Mouse (Mus musculus) MEL (cell line): ENCODE measurements around the gene Slit2.

Experiments used
- CHD1 ChIP-seq: IDR thresholded peaks from 2 replicates; pipeline ENCODE4 v1.6.1; 2012; ENCODE audit warnings: low read depth, mild to moderate bottlenecking, inconsistent platforms, low read length, improper control_type of control experiment
- CHD2 ChIP-seq: IDR thresholded peaks from 2 replicates; pipeline ENCODE4 v1.6.1; 2011; ENCODE audit warnings: low read length, improper control_type of control experiment
- CTCF ChIP-seq, 3 experiments: IDR thresholded peaks in 2 of 3; conservative IDR thresholded peaks in 1 of 3; 2 replicates each; pipeline ENCODE4 v1.5.1; 2011 to 2012; ENCODE audit warnings: low read length in 3 of 3, low read depth in 2 of 3, mild to moderate bottlenecking in 2 of 3, improper control_type of control experiment in 1 of 3, inconsistent platforms in 1 of 3, mixed read lengths in 1 of 3, moderate library complexity in 1 of 3; ENCODE audit not compliant: control insufficient read depth in 1 of 3, insufficient read depth in 1 of 3, poor library complexity in 1 of 3, severe bottlenecking in 1 of 3
- ETS1 ChIP-seq: IDR thresholded peaks from 2 replicates; pipeline ENCODE4 v1.6.1; 2012; ENCODE audit warnings: low read depth, mild to moderate bottlenecking, inconsistent platforms, low read length, improper control_type of control experiment, moderate library complexity
- GABPA ChIP-seq: IDR thresholded peaks from 2 replicates; pipeline ENCODE4 v1.6.1; 2012; ENCODE audit warnings: low read depth, mild to moderate bottlenecking, inconsistent platforms, low read length, improper control_type of control experiment, moderate library complexity
- POLR2A ChIP-seq, 2 experiments: IDR thresholded peaks; 2 replicates each; pipeline ENCODE4 v1.6.1; 2011 to 2012; ENCODE audit warnings: low read length in 2 of 2, mild to moderate bottlenecking in 2 of 2, control low read depth in 1 of 2, improper control_type of control experiment in 1 of 2, low read depth in 1 of 2, moderate library complexity in 1 of 2; ENCODE audit not compliant: control insufficient read depth in 1 of 2, insufficient read depth in 1 of 2, poor library complexity in 1 of 2
- POLR2AphosphoS5 ChIP-seq: IDR thresholded peaks from 2 replicates; pipeline ENCODE4 v1.6.1; 2012; ENCODE audit warnings: low read depth, borderline replicate concordance, mild to moderate bottlenecking, inconsistent platforms, low read length, moderate library complexity, mixed read lengths
- SIN3A ChIP-seq: IDR thresholded peaks from 2 replicates; pipeline ENCODE4 v1.6.1; 2012; ENCODE audit warnings: low read length, improper control_type of control experiment, inconsistent platforms
- TAL1 ChIP-seq: IDR thresholded peaks from 2 replicates; pipeline ENCODE4 v1.6.1; 2012; ENCODE audit warnings: mild to moderate bottlenecking, inconsistent platforms, low read length, moderate library complexity, mixed read lengths
- TBP ChIP-seq: IDR thresholded peaks from 2 replicates; pipeline ENCODE4 v1.8.0; 2011; ENCODE audit warnings: low read depth, low read length, improper control_type of control experiment
- USF1 ChIP-seq: IDR thresholded peaks from 2 replicates; pipeline ENCODE4 v1.6.1; 2014; ENCODE audit warnings: low read depth, mild to moderate bottlenecking, inconsistent platforms, low read length, improper control_type of control experiment, moderate library complexity

GRCm38 (mm10) chr5:47981951-47982350 is 987 bp upstream of the Slit2 start:
- no peak for TF ChIP-seq ETS1
- no peak for TF ChIP-seq USF1
- TF ChIP-seq CTCF (IDR thresholded peaks at IDR 0.05 in 2 of 3, conservative IDR thresholded peaks at IDR 0.05 in 1 of 3; ENCODE audit: control insufficient read depth in 1 of 3, insufficient read depth in 1 of 3, low read depth in 2 of 3, low read length in 3 of 3, poor library complexity in 1 of 3, severe bottlenecking in 1 of 3) = no peak
- TF ChIP-seq POLR2A (IDR thresholded peaks at IDR 0.05; ENCODE audit: control insufficient read depth in 1 of 2, insufficient read depth in 1 of 2, low read depth in 1 of 2, low read length in 2 of 2, poor library complexity in 1 of 2) = no peak
- no peak for TF ChIP-seq SIN3A
- TF ChIP-seq TAL1 = no peak
- no peak for TF ChIP-seq CHD1
- no peak for TF ChIP-seq GABPA
- TF ChIP-seq TBP = no peak
- TF ChIP-seq CHD2 = no peak
- TF ChIP-seq POLR2AphosphoS5 = no peak
